Mouse (Mus musculus) myocyte (in vitro differentiated cells): ENCODE data around the gene Timp2.

ENCODE experiments used
- CEBPB ChIP-seq: IDR thresholded peaks from 2 replicates; pipeline ENCODE4 v1.6.1; 2011; ENCODE audit warnings: mild to moderate bottlenecking, moderate library complexity; ENCODE audit not compliant: poor library complexity, insufficient read depth, severe bottlenecking
- POLR2A ChIP-seq: IDR thresholded peaks from one replicate; pipeline ENCODE4 v1.6.1; 2011; ENCODE audit warnings: low read depth, mild to moderate bottlenecking, control low read depth, moderate library complexity; ENCODE audit not compliant: insufficient read length

- TF ChIP-seq CEBPB = no peak
- no peak for TF ChIP-seq POLR2A
Measured at GRCm38 (mm10) chr11:118343629-118344028, 11.9 kb downstream of the Timp2 start.
